Mouse (Mus musculus) neural tube, embryonic 13.5 days (tissue): ENCODE results near the gene Thra. TPM values are rescaled to one million over a fixed set of nuclear protein-coding genes. Genes with fewer than 3 reads are reported as not detected.
A peak's percentile ranks its signal among the peaks of the same experiment; 100 is the strongest.
"Not testable (repeated sequence)": the region's sequence is repeated elsewhere in the genome, so short reads cannot be mapped to it uniquely, and the experiment has no call there.

Source experiments
- ATAC-seq: fragments of 200-750 bp; cut with Nextera tagmentation; 2 replicates; pipeline ENCODE4 v1.8.0; 2017; ENCODE audit warnings: low read depth, mild to moderate bottlenecking, moderate TSS enrichment, moderate library complexity
- H3K27ac ChIP-seq: fragments of 300-500 bp; sonication (generic); replicated peaks from 2 replicates; pipeline ENCODE4 v1.5.1; 2015; ENCODE audit warnings: moderate library complexity, mild to moderate bottlenecking, inconsistent platforms
- H3K27me3 ChIP-seq: fragments of 300-500 bp; sonication (generic); 2 replicates; pipeline ENCODE4 v1.6.1; 2015; ENCODE audit warnings: mild to moderate bottlenecking, inconsistent platforms
- H3K36me3 ChIP-seq: fragments of 300-500 bp; sonication (generic); 2 replicates; pipeline ENCODE4 v1.6.1; 2015; ENCODE audit warnings: mild to moderate bottlenecking, inconsistent platforms
- H3K4me1 ChIP-seq: fragments of 300-500 bp; sonication (generic); replicated peaks from 2 replicates; pipeline ENCODE4 v1.6.1; 2015; ENCODE audit warnings: inconsistent platforms
- H3K4me2 ChIP-seq: fragments of 300-500 bp; sonication (generic); 2 replicates; pipeline ENCODE4 v1.6.1; 2015; ENCODE audit warnings: inconsistent platforms, mild to moderate bottlenecking, moderate library complexity
- H3K4me3 ChIP-seq: fragments of 300-500 bp; sonication (generic); 2 replicates; pipeline ENCODE4 v1.5.1; 2015; ENCODE audit warnings: mild to moderate bottlenecking, inconsistent platforms
- H3K9ac ChIP-seq: fragments of 300-500 bp; sonication (generic); 2 replicates; pipeline ENCODE4 v1.6.1; 2015; ENCODE audit warnings: moderate library complexity, mild to moderate bottlenecking, inconsistent platforms
- H3K9me3 ChIP-seq: fragments of 300-500 bp; sonication (generic); 2 replicates; pipeline ENCODE4 v1.6.1; 2016; ENCODE audit warnings: inconsistent platforms
- WGBS: fragments of 180-500 bp; shearing (Covaris S2); methylation state at CpG from one replicate; pipeline ENCODE4 v1.1.7; 2015; 5-methylcytosine and 5-hydroxymethylcytosine counted together
- polyA plus RNA-seq: library from polyadenylated mRNA; unstranded; fragments of >200 nt; fragmentation: Nextera tagmentation; extraction: Ambion mirVana; gene quantifications from 2 replicates; pipeline ENCODE4 v1.2.1, GENCODE M21; 2015

Gene Thra
- polyA plus RNA-seq, 1 experiment from 2014 or later, result 94.4 TPM

DNA sequence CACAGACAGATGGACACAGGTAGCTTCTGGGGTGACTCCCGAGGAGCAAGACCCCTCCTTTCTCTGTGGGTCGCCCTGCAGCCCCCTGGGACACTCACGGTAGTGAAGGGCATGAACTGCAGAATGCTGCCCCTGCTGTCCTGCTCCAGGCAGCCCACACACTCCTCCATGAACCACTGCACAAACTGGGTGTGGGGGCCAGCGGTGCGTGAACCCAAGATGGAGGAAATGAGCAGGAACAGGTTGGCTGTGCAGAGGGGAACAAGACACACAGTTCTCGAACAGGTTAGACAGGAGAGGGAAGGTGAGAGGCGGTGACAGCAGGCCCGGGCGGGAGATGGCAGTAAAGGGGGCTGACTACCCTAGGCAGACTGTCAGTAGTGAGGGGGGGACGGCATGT lies 35.4 kb upstream of the Thra start:
- H3K9me3 ChIP-seq, result no peaks in the 10 kb centered on the region
- no peak overlapping the region for H3K4me2 ChIP-seq
- WGBS, result 88% methylated on average over 10 of the region's 10 CpGs
- H3K4me3 ChIP-seq, result no peak overlapping the region
- no peak overlapping the region for H3K9ac ChIP-seq
- peaks cover 7% of the 10 kb centered on the region; the same call in 1 of the 2 replicates for H3K4me1 ChIP-seq
- no peak for ATAC-seq
- H3K27ac ChIP-seq, result no peak overlapping the region
- peaks cover 64% of the 10 kb centered on the region for H3K36me3 ChIP-seq
- H3K27me3 ChIP-seq, result peaks cover 12% of the 10 kb centered on the region; the same call in 1 of the 2 replicates

DNA sequence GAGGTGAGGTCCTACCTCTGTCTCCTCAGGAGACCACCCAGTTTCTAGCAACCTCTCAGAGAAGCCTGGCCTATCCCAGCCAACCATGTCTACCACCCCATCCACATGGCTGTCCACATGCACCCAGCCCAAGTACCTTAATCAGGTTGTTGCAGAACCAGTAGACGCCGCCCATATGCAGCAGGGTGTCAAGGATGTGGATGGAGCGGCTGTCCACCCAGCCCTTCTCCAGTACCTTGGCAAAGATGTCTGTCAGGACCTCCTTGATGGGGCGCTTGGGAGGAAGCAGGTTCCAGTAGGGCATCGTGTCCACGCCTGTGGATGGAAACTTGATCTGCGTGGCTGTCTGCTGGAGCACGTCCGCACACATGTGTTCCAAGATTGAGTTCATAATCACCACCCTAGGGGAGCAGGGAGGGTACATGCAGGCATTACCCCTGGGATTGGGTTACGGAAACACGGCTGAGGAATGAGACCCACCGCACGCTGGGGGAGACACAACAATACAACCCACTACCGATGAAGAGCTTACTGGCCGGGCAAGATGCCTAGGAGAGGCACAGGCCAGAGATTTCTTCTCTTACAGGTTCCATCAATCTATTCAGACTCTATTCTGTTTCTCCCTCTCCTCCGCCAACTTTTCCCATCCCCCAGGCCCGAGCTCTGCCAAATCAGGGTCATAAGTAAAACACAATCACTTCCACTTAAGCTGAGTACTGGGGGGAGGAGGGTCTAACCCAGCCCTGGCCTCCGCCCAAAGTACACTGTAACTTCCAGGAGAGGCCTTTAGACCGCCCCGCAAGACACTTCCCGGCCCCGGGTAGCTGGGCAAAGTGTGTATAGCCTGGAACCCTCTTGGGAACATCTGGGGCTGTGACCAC lies 32.8 kb upstream of the Thra start:
- Histone ChIP-seq H3K4me1 (peaks cover 7% of the 10 kb centered on the region; the same call in 1 of the 2 replicates), H3K9ac (no peak overlapping the region), H3K9me3 (no peaks in the 10 kb centered on the region), H3K36me3 (peaks cover 87% of the 10 kb centered on the region), H3K4me3 (no peak overlapping the region), H3K27ac (peak overlapping the region; percentile 33; the same call in 1 of the 2 replicates), H3K27me3 (no peaks in the 10 kb centered on the region), H3K4me2 (no peak overlapping the region)
- ATAC-seq, result no peak
- 85% methylated on average over 22 of the region's 22 CpGs for WGBS

DNA sequence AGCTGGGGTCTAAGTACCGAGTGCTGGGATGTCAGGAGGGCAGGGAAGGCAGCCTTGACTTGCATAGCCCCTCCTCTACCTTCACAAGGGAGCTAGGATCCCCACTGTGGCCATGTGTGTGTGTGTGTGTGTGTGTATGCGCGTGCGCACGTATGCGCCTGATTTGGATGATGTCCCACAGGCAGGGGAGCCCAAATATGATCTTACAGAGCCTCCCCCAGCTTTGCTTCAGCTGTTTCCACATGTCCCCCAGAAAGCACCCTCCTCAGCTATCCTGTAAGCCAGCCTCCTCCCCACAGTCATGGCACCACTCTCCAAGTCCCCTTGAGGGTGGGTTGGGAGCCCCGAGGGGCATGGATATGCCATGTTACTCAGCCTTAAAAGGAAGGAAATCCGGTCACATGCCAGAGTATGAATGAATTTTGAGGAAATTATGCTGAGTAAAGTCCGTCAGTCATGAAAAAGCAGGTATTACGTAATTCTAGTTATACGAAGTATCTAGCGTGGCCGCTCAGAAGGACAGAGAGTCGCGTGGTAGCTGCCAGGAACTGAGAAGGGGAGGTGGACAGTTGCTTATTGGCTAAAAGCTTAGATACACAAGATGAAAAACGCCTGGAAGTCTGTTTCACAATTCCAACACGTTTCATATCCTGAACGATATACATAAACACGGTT lies 32.0 kb upstream of the Thra start:
- Histone ChIP-seq H3K27ac (0 out of 2 replicates have a peak overlapping the region, but pooled peaks have one; percentile 33), H3K36me3 (peaks cover 95% of the 10 kb centered on the region)

DNA sequence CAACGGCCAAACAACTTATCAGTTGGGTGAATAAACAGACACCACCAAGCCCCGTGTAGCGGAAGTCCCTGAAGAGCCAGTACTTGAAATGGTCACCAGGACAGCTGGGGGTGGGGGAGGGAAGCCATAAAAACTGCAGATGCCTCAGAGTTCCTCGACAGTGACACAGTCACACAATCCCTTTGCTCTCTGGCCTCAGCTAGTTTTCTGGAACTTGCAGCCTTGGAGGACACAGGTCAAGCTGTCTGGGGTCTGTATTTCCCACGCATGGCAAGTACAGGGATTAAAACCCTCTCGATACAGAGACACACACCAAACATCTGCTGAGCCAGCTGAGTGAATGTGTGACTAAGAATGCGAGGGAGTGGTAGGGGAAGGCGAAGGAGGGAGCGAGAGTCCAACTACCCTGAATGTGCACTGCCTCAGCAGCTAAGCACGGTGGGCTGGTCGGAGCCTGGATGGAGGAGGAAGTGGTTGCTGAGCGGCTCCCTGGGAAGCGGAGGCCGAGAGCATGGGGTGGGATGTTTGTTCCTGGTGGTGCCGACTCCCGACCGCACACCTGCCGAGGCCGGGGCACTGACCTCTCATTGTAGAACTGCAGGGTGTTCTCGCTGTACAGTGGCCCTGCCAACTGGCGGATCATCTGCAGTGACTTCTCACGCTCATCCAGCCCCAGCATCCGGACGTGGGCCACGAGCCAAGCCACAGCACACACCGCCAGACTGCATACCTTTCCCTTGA lies 31.3 kb upstream of the Thra start:
- no peaks in the 10 kb centered on the region for H3K27me3 ChIP-seq
- H3K36me3 ChIP-seq, result peaks cover 97% of the 10 kb centered on the region
- H3K9ac ChIP-seq, result no peak overlapping the region
- no peak overlapping the region for H3K4me2 ChIP-seq
- H3K27ac ChIP-seq, result 0 out of 2 replicates have a peak overlapping the region, but pooled peaks have one; percentile 1
- no peak for ATAC-seq
- no peaks in the 10 kb centered on the region for H3K9me3 ChIP-seq
- WGBS, result 83% methylated on average over 26 of the region's 26 CpGs
- no peak overlapping the region for H3K4me3 ChIP-seq
- H3K4me1 ChIP-seq, result peaks cover 7% of the 10 kb centered on the region; the same call in 1 of the 2 replicates

More for the DNA sequence above, 32.0 kb upstream of the Thra start:
- no peak overlapping the region for H3K4me2 ChIP-seq
- H3K9ac ChIP-seq, result no peak overlapping the region
- ATAC-seq, result no peak
- H3K4me1 ChIP-seq, result peaks cover 7% of the 10 kb centered on the region; the same call in 1 of the 2 replicates
- H3K4me3 ChIP-seq, result no peak overlapping the region
- H3K9me3 ChIP-seq, result no peaks in the 10 kb centered on the region
- 91% methylated on average over 19 of the region's 19 CpGs for WGBS
- H3K27me3 ChIP-seq, result no peaks in the 10 kb centered on the region

DNA sequence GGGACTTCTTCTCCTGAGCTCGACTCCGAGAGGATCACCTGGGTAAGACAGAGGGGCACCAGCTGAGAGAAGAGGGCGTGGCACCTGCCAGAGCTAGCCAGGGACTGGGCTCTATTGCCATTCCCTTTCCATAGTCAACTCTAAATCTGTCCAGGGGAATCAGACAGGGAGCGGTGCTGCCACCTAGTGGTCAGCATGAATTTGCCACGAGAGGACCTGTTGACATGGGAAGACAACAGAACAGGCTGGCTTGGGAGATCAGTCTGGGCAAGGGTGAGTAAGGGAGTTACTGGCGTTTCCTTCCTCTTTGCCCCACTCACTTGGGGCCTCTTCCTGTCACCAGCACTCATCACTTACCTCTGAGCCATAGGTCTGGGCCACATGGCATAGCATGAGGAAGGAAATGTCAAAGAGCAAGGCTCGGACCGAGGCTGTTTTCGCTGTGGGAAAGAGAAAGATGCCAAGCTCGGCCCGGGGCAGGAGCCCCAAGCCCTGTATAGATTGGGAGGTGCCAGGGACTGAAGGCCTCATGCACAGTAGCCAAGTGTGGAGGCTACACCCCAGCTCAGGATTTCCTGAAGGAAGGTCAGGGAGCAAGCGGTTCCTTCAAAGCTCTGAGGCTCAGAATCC lies 29.9 kb upstream of the Thra start:
- Histone ChIP-seq H3K4me3 (no peak overlapping the region), H3K27me3 (no peaks in the 10 kb centered on the region), H3K4me2 (no peak overlapping the region), H3K9me3 (no peaks in the 10 kb centered on the region), H3K4me1 (peaks cover 7% of the 10 kb centered on the region; the same call in 1 of the 2 replicates), H3K36me3 (peaks cover 97% of the 10 kb centered on the region), H3K9ac (no peak overlapping the region), H3K27ac (no peak overlapping the region)
- whole genome bisulfite sequencing, result 56% methylated on average over 12 of the region's 12 CpGs
- ATAC-seq, result no peak

DNA sequence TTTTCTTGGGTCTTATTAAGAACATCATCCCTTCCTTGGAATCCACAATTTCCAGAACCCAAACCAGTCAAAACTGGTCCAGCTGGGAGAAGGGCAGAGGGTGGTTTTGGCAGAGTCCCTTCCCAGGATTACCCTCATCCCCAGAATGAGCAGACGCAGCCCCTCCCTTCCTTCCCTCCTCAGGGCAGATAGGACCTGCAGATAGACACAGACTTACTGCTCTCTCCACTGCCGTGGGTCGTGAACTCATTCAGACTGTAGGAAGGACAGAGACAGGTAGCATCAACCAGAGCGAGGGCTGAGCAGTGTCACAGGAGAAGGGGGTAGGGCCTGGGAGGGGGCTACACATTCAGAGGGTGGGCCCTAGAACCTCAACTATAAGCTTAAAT lies 29.4 kb upstream of the Thra start:
- H3K9ac ChIP-seq, result no peak overlapping the region
- 87% methylated on average over 4 of the region's 4 CpGs for WGBS
- H3K27ac ChIP-seq, result no peak overlapping the region
- peaks cover 97% of the 10 kb centered on the region for H3K36me3 ChIP-seq
- no peaks in the 10 kb centered on the region for H3K27me3 ChIP-seq
- no peak overlapping the region for H3K4me2 ChIP-seq
- no peak for ATAC-seq
- H3K4me3 ChIP-seq, result no peak overlapping the region
- H3K4me1 ChIP-seq, result peaks cover 7% of the 10 kb centered on the region; the same call in 1 of the 2 replicates
- no peaks in the 10 kb centered on the region for H3K9me3 ChIP-seq

DNA sequence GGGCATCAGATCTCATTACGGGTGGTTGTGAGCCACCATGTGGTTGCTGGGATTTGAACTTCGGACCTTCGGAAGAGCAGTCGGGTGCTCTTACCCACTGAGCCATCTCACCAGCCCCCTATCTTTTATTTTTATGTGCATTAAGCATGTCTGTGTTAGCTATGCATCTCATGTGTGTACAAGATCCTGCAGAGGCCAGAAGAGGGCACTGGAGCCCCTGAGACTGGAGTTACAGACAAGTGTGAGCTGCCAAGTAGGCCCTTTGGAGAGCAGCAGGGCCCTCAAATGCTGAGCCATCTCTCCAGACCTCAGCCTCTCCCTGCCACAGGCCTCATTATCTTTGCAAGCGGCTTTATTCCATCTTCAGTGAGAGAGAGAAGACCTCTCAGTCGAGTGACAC lies 28.4 kb upstream of the Thra start:
- 85% methylated on average over 6 of the region's 6 CpGs for WGBS
- not testable (repeated sequence) for H3K4me1 ChIP-seq, H3K9ac ChIP-seq, H3K4me2 ChIP-seq, H3K4me3 ChIP-seq, H3K9me3 ChIP-seq, H3K27me3 ChIP-seq
- Histone ChIP-seq H3K27ac (peak overlapping the region; percentile 42; the same call in 1 of the 2 replicates), H3K36me3 (peaks cover 96% of the 10 kb centered on the region)
- ATAC-seq, result 0 out of 2 replicates have a peak, but pooled peaks have one; percentile 36

DNA sequence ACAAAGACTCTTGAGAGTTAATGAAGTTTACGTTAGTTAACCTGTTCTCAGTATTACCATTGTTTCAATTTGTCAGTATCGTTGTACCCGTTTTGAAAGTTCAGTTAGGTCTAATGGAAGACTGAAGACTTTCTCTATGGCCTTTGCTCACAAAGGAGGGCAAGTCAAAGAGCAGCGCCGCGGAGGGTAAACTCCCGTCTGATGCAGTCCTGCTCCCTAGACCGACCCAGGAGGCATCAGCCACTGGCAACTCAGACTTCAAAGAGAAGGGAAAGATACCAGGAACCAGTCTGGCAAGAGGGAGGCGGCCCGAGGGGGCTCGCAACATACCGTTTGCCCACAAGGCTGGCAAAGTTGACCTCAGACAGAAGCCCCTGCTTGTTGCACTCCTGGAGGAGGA lies 26.7 kb upstream of the Thra start:
- Histone ChIP-seq H3K9ac (no peak overlapping the region), H3K4me2 (no peak overlapping the region), H3K4me1 (peaks cover 11% of the 10 kb centered on the region), H3K9me3 (no peaks in the 10 kb centered on the region), H3K27ac (no peak overlapping the region), H3K36me3 (peaks cover 96% of the 10 kb centered on the region), H3K27me3 (no peaks in the 10 kb centered on the region), H3K4me3 (no peak overlapping the region)
- WGBS, result 90% methylated on average over 12 of the region's 12 CpGs
- no peak for ATAC-seq

DNA sequence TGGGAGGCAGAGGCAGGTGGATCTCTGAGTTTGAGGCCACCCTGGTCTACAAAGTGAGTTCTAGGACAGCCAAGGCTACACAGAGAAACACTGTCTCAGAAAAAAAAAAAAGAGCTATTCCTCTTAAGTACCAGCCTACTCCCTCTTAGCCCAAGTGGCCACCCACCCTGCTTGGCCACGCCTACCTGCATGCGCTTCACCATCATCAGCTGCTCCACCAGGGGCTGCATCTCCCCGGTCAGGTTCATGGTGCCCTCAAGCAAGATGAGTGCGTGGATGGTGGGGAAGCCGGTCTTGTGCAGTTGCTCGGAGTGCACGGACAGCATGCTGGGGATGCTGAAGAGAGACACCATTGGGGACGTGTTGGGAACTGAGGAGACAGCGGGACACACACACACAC lies 24.5 kb upstream of the Thra start:
- 87% methylated on average over 9 of the region's 9 CpGs for WGBS
- peaks cover 79% of the 10 kb centered on the region for H3K36me3 ChIP-seq
- ATAC-seq, result no peak
- H3K9ac ChIP-seq, result no peak overlapping the region
- H3K9me3 ChIP-seq, result no peaks in the 10 kb centered on the region
- H3K27ac ChIP-seq, result no peak overlapping the region
- no peak overlapping the region for H3K4me2 ChIP-seq
- H3K4me1 ChIP-seq, result peaks cover 12% of the 10 kb centered on the region
- H3K27me3 ChIP-seq, result no peaks in the 10 kb centered on the region
- no peak overlapping the region for H3K4me3 ChIP-seq

DNA sequence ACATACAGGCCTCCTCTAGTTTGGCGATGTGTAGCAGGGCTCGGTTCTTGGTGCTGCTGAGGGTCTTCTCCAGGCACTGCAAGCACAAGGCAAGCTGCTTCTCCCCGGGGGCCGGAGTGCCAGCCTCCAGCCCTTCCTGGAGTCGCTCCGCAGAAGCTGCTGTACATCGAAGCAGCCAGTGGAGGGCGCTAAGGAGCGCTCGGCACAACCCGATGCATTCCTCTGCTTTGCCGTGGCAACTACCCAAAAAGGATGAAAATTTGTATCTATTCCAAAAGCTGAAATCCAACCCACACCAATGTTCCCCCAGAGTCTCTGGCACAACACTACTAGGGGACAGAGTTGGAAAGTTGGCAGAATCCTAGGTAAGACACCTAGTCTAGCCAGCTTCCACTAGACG lies 22.5 kb upstream of the Thra start:
- no peak for ATAC-seq
- Histone ChIP-seq H3K27ac (no peak overlapping the region; the same call in 1 of the 2 replicates), H3K36me3 (peaks cover 67% of the 10 kb centered on the region), H3K9ac (no peak overlapping the region), H3K4me3 (no peak overlapping the region), H3K4me1 (peaks cover 15% of the 10 kb centered on the region), H3K4me2 (no peak overlapping the region), H3K9me3 (no peaks in the 10 kb centered on the region), H3K27me3 (no peaks in the 10 kb centered on the region)
- WGBS, result 19% methylated on average over 13 of the region's 13 CpGs

DNA sequence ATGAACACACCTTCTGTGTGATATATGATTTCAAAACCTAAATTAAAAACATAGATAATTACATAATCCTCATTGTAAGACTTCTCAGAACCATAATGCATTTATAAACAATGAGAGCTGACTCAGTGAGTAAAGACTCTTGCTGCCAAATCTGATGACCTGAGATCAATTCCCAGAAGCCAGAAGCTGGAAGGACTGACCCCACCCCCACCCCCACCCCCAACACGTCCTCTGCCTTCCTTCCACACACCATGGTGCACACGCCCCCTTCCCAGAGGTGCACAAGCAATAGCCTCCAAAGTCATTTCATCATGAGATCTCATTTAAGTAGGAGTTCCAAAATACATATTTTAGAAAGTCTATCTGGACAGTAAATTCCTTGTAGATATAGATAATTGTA lies 19.7 kb upstream of the Thra start:
- no peak for ATAC-seq
- no peak overlapping the region for H3K27ac ChIP-seq
- no peak overlapping the region for H3K4me2 ChIP-seq
- 74% methylated on average over 2 of the region's 2 CpGs for WGBS
- no peak overlapping the region for H3K9ac ChIP-seq
- H3K4me3 ChIP-seq, result no peak overlapping the region
- no peaks in the 10 kb centered on the region for H3K27me3 ChIP-seq
- peaks cover 15% of the 10 kb centered on the region for H3K4me1 ChIP-seq
- peaks cover 67% of the 10 kb centered on the region for H3K36me3 ChIP-seq
- H3K9me3 ChIP-seq, result no peaks in the 10 kb centered on the region
